Mouse (Mus musculus): ENCODE measurements at regions not wholly inside any gene's neighbourhood (a gene's known extent, or its start where the extent isn't known, plus 50 kb on each side); places are given as distances from the start of the nearest gene placed in this dataset.
"Not testable (repeated sequence)": the region's sequence is repeated elsewhere in the genome, so short reads cannot be mapped to it uniquely, and the experiment has no call there.

DNA sequence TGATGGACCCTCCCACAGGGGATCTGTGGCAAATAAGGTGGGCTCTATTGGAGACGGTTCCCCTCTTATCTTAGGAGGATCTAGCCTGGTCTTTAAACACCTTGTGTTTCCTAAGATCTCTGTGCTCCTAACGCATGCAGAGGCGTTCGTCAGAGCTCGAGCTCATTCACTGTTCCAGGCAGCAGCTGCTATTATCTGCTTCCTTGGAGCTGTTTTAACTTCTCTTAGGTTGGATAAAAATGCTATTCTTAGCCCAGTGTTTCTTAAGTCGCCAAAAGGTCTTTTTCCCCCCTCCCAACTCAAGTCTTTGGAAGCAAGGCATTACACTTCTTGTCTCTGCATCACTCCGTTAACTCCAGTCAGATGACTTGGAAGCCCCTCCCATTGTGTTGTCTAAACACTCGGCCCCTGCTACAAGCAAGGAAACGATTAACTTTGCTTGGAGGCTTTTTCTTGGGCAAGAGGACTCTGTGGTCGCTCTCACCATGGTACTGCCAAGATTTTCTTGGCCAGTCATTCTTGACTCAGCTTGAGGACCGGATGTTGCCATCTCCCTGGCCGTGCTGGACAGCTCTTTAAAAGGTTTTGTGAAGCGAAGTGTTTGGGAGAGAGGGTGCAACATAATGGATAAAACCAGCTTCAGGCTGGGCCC is 185.6 kb downstream of the Diras2 start:
- WGBS, result 56% methylated on average over 13 of the region's 13 CpGs
- Histone ChIP-seq H3K36me3 (ENCODE audit: control insufficient read depth, insufficient read depth, low read length) (no peaks in the 10 kb centered on the region), H3K4me3 (ENCODE audit: insufficient read depth, low read depth, low read length) (no peak overlapping the region), H3K4me1 (ENCODE audit: control insufficient read depth, insufficient read depth, low read length) (no peaks in the 10 kb centered on the region), H3K27ac (ENCODE audit: insufficient read depth, low read depth, low read length) (no peak overlapping the region), H3K27me3 (replicated peaks; ENCODE audit: control insufficient read depth, insufficient read depth, low read length) (no peaks in the 10 kb centered on the region)
- TF ChIP-seq POLR2A (IDR thresholded peaks at IDR 0.05; ENCODE audit: low read depth, low read length), result no peak
- TF ChIP-seq CTCF (conservative IDR thresholded peaks at IDR 0.05; ENCODE audit: insufficient read depth, insufficient read length, low read depth, low read length), result no peak
- peak; percentile 1 for DNase-seq

- H3K4me3 ChIP-seq (ENCODE audit: insufficient read depth, low read depth, low read length), result no peak overlapping the region
- H3K27me3 ChIP-seq (replicated peaks; ENCODE audit: control insufficient read depth, insufficient read depth, low read length), result no peaks in the 10 kb centered on the region
- DNase-seq, result no peak
- no peaks in the 10 kb centered on the region for H3K4me1 ChIP-seq (ENCODE audit: control insufficient read depth, insufficient read depth, low read length)
- H3K36me3 ChIP-seq (ENCODE audit: control insufficient read depth, insufficient read depth, low read length), result no peaks in the 10 kb centered on the region
- WGBS, result 86% methylated on average over 5 of the region's 5 CpGs
- no peak overlapping the region for H3K27ac ChIP-seq (ENCODE audit: insufficient read depth, low read depth, low read length)
- TF ChIP-seq POLR2A (IDR thresholded peaks at IDR 0.05; ENCODE audit: low read depth, low read length) (no peak), CTCF (conservative IDR thresholded peaks at IDR 0.05; ENCODE audit: insufficient read depth, insufficient read length, low read depth, low read length) (no peak)
Observed at GRCm38 (mm10) chr13:52346027-52346375, 185.1 kb downstream of the Diras2 start.

DNA sequence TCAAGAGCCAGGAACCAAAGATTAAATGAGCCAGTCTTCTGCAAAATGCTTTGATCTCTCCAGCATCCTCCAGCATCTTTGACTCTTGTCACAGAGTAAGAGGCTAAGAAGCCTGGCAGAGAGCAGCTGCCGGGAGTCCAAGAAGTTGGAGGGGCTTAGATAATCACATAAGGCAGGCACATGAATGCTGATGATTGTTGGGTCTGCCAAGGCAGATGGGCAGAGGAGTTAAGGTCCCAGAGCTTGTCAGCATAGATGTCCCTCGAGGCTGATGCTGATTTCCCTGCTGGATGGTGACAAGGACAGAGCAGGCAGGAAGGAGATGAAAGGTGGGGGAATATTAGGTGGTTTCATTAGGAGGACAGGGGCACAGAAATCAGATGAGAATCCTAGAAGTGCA is 183.4 kb downstream of the Diras2 start:
- Histone ChIP-seq H3K4me3 (ENCODE audit: insufficient read depth, low read depth, low read length) (no peak overlapping the region), H3K4me1 (ENCODE audit: control insufficient read depth, insufficient read depth, low read length) (no peaks in the 10 kb centered on the region), H3K36me3 (ENCODE audit: control insufficient read depth, insufficient read depth, low read length) (no peaks in the 10 kb centered on the region), H3K27ac (ENCODE audit: insufficient read depth, low read depth, low read length) (no peak overlapping the region), H3K27me3 (replicated peaks; ENCODE audit: control insufficient read depth, insufficient read depth, low read length) (no peaks in the 10 kb centered on the region)
- no peak for DNase-seq
- TF ChIP-seq CTCF (conservative IDR thresholded peaks at IDR 0.05; ENCODE audit: insufficient read depth, insufficient read length, low read depth, low read length), result no peak
- TF ChIP-seq POLR2A (IDR thresholded peaks at IDR 0.05; ENCODE audit: low read depth, low read length), result no peak
- 56% methylated on average over 2 of the region's 2 CpGs for WGBS

DNA sequence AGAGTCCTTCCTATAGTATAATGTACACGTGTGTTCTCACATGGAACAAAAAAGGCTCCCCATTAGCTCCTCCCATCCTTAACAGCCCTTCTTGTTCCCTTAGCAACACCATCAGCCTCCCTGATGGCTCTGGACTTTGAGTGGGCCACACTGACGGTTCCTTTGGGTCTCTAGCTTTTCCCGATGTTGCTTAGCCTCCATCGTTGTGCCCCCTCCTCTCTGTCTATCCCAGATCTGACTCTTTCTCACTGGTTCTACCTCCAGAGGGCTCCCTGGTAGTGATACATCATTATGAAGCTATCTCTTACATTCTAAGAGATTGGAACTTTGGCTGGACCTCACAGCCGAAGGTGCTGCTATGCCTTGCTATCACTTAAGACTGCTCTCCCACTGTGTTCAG is 181.5 kb downstream of the Diras2 start:
- TF ChIP-seq CTCF (conservative IDR thresholded peaks at IDR 0.05; ENCODE audit: insufficient read depth, insufficient read length, low read depth, low read length) (no peak), POLR2A (IDR thresholded peaks at IDR 0.05; ENCODE audit: low read depth, low read length) (no peak)

DNA sequence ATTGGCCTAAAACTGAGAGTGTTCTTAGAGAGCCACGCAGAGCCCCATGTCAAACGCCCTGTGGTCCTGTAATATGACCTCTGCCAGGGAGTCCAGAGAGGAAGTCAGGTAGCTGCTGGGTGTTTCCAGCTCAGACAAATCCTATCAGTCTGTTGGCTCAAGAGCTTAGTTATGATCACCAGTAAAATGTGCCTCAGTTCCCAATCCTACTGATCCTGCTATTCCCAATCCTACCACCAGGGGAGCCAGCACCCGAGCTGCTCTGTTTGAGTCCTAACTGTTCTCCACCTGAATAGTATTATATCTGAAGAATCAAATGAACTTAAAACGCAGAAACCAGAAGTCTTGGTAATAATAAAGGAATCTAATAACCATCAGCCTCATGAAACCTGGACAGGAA is 178.5 kb downstream of the Diras2 start:
- no peaks in the 10 kb centered on the region for H3K36me3 ChIP-seq (ENCODE audit: control insufficient read depth, insufficient read depth, low read length)
- no peak overlapping the region for H3K27ac ChIP-seq (ENCODE audit: insufficient read depth, low read depth, low read length)
- 79% methylated on average over 4 of the region's 4 CpGs for WGBS
- no peak for TF ChIP-seq POLR2A (IDR thresholded peaks at IDR 0.05; ENCODE audit: low read depth, low read length)
- TF ChIP-seq CTCF (conservative IDR thresholded peaks at IDR 0.05; ENCODE audit: insufficient read depth, insufficient read length, low read depth, low read length), result peak; percentile 59; the same call in 1 of the 2 replicates
- DNase-seq, result no peak
- no peak overlapping the region for H3K4me3 ChIP-seq (ENCODE audit: insufficient read depth, low read depth, low read length)
- H3K4me1 ChIP-seq (ENCODE audit: control insufficient read depth, insufficient read depth, low read length), result no peaks in the 10 kb centered on the region
- no peaks in the 10 kb centered on the region for H3K27me3 ChIP-seq (replicated peaks; ENCODE audit: control insufficient read depth, insufficient read depth, low read length)

More for the DNA sequence above, 181.5 kb downstream of the Diras2 start:
- Histone ChIP-seq H3K27ac (ENCODE audit: insufficient read depth, low read depth, low read length) (no peak overlapping the region), H3K36me3 (ENCODE audit: control insufficient read depth, insufficient read depth, low read length) (no peaks in the 10 kb centered on the region), H3K4me1 (ENCODE audit: control insufficient read depth, insufficient read depth, low read length) (no peaks in the 10 kb centered on the region), H3K4me3 (ENCODE audit: insufficient read depth, low read depth, low read length) (no peak overlapping the region), H3K27me3 (replicated peaks; ENCODE audit: control insufficient read depth, insufficient read depth, low read length) (no peaks in the 10 kb centered on the region)
- WGBS, result 88% methylated on average over 5 of the region's 5 CpGs
- no peak for DNase-seq

DNA sequence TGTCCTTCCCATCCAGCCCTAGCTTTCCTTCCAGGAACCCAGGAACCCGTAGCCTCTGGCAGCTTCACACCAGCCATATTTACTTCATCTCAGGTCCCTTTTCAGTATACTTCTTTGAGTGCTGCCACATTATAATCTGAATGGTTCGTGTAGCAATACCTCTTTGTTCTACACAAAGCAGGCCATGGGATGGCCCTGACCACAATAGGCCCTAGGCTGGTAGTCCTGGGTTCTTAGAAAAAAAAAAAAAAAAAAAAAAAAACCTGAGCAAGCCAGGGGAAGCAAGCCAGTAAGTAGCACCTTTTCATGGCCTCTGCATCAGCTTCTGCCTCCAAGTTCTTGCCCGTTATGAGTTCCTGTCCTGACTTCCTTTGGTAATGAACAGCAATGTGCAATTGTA is 177.6 kb downstream of the Diras2 start:
- 87% methylated on average over 3 of the region's 3 CpGs for WGBS
- Histone ChIP-seq H3K4me1 (ENCODE audit: control insufficient read depth, insufficient read depth, low read length) (no peaks in the 10 kb centered on the region), H3K4me3 (ENCODE audit: insufficient read depth, low read depth, low read length) (no peak overlapping the region), H3K27ac (ENCODE audit: insufficient read depth, low read depth, low read length) (no peak overlapping the region), H3K27me3 (replicated peaks; ENCODE audit: control insufficient read depth, insufficient read depth, low read length) (no peaks in the 10 kb centered on the region), H3K36me3 (ENCODE audit: control insufficient read depth, insufficient read depth, low read length) (no peaks in the 10 kb centered on the region)
- TF ChIP-seq POLR2A (IDR thresholded peaks at IDR 0.05; ENCODE audit: low read depth, low read length), result no peak
- no peak for DNase-seq

DNA sequence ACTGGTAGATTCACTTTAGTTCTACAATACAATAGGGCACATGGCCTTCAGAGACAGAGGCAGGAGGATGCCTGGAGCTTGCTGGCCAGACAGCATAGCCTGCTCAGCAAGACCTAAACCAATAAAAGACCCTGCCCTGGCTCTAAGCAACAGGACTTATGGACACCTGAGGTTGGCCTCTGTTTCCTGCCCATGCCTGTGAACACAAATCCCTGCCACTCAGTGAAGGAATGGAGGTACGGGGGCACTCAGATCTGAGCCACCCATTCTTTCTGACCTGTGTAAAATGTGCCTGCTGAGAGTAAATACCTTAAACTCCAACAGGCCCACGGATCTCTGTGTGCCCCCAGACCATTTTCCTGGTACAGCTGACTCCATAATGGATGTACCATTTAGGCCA is 177.1 kb downstream of the Diras2 start:
- TF ChIP-seq POLR2A (IDR thresholded peaks at IDR 0.05; ENCODE audit: low read depth, low read length) (no peak), CTCF (conservative IDR thresholded peaks at IDR 0.05; ENCODE audit: insufficient read depth, insufficient read length, low read depth, low read length) (no peak)
- WGBS, result 76% methylated on average over 2 of the region's 2 CpGs

DNA sequence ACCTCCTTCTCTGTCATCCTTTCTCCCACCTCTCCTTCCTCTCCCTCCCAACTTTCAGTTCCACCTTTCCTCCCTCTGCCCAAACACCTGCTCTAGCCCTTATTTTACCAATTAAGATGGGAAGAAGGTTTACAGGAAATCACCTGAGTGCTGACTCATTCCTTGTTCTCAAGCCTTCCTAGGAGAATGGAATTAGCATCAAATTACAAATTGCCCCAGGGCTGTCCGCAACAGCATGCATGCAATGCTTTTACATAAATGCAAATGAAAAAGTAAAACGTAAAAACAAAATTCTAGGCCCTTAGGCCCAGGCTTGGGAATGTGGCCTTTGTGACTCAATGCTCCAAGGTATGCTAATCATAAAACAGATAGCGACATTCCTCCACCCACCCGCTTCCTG is 175.2 kb downstream of the Diras2 start:
- H3K27me3 ChIP-seq (replicated peaks; ENCODE audit: control insufficient read depth, insufficient read depth, low read length); H3K4me3 ChIP-seq (ENCODE audit: insufficient read depth, low read depth, low read length); DNase-seq; H3K36me3 ChIP-seq (ENCODE audit: control insufficient read depth, insufficient read depth, low read length); H3K4me1 ChIP-seq (ENCODE audit: control insufficient read depth, insufficient read depth, low read length); H3K27ac ChIP-seq (ENCODE audit: insufficient read depth, low read depth, low read length): not testable (repeated sequence)
- WGBS, result 79% methylated on average over 4 of the region's 4 CpGs

More for the DNA sequence above, 177.1 kb downstream of the Diras2 start:
- H3K36me3 ChIP-seq (ENCODE audit: control insufficient read depth, insufficient read depth, low read length), result no peaks in the 10 kb centered on the region
- H3K27me3 ChIP-seq (replicated peaks; ENCODE audit: control insufficient read depth, insufficient read depth, low read length), result no peaks in the 10 kb centered on the region
- no peaks in the 10 kb centered on the region for H3K4me1 ChIP-seq (ENCODE audit: control insufficient read depth, insufficient read depth, low read length)
- H3K27ac ChIP-seq (ENCODE audit: insufficient read depth, low read depth, low read length), result no peak overlapping the region
- no peak for DNase-seq
- no peak overlapping the region for H3K4me3 ChIP-seq (ENCODE audit: insufficient read depth, low read depth, low read length)

DNA sequence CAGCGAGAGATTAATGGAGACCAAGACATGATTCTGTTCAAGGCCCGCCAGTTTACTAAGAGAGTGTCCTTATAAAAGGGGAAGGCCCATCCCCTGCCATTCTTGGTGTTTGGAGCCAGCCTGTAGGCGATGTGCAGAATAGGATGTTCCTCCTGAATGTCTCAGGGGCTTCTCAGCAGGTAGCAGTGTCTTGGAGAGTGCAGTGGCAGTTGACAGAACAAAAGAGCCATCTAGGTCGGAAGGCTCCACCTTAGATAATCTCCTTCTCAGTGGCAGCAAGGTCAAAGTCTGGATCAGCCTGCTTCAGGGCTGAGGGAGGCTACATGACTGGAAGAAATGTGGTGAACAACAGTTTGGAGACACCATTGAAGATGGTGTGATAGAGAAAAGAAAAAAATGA is 171.7 kb downstream of the Diras2 start:
- not testable (repeated sequence) for DNase-seq; H3K27ac ChIP-seq (ENCODE audit: insufficient read depth, low read depth, low read length)
- 82% methylated on average over 4 of the region's 4 CpGs for WGBS

More for the DNA sequence above, 171.7 kb downstream of the Diras2 start:
- not testable (repeated sequence) for H3K36me3 ChIP-seq (ENCODE audit: control insufficient read depth, insufficient read depth, low read length); H3K27me3 ChIP-seq (replicated peaks; ENCODE audit: control insufficient read depth, insufficient read depth, low read length); H3K4me1 ChIP-seq (ENCODE audit: control insufficient read depth, insufficient read depth, low read length); H3K4me3 ChIP-seq (ENCODE audit: insufficient read depth, low read depth, low read length)
